Mouse (Mus musculus) embryo, embryonic 9.5 days (tissue): ENCODE measurements at regions not wholly inside any gene's neighbourhood (a gene's known extent, or its start where the extent isn't known, plus 50 kb on each side); places are given as distances from the start of the nearest gene placed in this dataset.
A peak's percentile ranks its signal among the peaks of the same experiment; 100 is the strongest.

Source experiments
- DNase-seq: peaks from one replicate; pipeline ENCODE4 v3.0.0-alpha.2; 2017; ENCODE audit errors: extremely low spot score

DNA sequence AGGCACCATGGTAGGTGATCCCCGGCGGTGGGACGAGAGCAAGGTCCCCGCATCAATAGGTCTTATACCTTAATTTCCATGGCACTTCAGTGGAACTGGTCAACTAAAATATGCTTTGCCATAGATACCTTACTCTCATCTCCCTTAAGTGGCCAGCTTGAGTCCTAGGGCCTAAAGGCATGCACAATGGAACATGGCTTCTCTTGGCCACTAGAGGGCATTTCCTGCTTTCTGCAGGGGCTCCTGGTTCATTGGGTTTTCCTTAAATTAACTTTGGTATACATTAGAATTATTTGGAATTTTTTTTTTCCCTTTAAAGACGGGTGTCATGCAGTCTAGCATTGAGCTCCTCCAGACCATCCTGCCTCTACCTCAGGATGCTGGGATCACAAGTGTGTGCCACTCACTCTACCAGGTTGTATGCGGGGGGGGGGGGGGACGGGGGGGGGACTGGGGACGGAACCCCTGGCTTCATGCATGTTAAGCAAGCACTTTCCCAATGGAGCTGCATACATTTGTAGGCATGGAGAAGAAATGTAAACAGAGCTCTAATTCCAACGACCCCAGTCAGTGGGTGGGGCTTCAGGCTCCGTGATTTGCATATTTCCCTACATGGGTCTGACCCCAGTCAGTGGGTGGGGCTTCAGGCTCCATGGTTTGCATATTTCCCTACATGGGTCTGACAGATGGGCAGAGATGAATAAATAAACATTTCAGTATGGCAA is 113.4 kb upstream of the Cpm start:
- DNase-seq, result peak; percentile 14

DNA sequence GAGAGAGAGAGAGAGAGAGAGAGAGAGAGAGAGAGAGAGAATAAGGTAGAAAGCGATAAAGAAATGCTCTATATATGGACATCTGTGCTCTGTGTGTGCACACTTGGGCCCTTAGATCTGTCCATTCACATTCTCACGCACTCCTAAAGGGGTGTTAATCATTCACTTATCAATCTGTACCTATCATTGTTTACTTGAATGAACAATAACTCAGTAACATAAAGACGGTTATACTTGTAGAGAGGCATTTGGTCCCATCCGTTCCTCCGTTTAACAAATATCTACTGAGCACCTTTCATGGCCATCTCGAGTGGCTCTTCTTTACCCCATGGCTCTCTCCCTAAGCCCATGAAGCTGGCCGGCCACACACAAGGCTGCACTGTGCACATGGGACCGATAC is 114.3 kb upstream of the Cpm start:
- no peak for DNase-seq

- no peak for DNase-seq
Measured at GRCm38 (mm10) chr10:117513925-117514546, 115.3 kb upstream of the Cpm start.

DNA sequence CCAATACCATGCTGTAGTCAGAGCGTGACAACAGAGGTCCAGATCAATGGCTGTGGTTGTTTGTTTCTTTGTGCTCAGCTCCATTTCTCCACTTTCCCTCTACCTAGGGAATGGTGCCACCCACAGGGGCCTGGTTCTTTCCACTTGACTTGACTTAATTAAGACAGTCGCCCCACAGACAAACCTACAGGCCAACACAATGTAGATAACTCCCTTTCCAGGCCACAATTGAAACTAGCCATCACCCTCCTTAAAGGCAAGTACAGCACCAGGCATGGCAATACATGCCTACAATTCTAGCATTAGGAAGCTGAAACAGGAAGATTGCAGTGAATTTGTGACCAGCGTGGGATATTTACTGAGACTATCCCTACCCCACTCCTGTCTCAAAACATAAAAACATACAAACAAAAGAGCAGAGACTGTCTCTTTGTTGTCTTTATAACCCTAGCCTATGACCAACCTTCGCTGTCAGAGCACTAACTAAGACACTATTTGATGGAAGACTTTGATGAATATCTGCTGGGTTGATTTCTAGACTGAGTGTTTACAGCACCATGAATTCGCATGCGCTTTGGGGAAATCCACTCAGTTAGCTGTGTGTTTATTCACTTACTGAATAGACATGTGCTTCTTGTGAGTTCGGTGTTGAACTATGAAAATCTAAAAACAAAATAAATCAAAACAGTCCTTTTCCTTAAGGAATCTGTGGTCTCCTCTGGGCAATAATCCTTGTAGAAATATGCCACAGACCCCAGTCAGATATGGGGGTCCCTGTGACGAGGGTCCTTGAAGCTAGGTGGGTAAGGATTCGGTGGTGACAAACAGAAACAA is 116.7 kb upstream of the Cpm start:
- no peak for DNase-seq

- no peak for DNase-seq
Measured at GRCm38 (mm10) chr10:117511483-117512406, 117.6 kb upstream of the Cpm start.

GRCm38 (mm10) chr10:117510529-117511482 is 118.5 kb upstream of the Cpm start:
- no peak for DNase-seq

- DNase-seq, result no peak
Measured at GRCm38 (mm10) chr10:117510224-117510486, 119.1 kb upstream of the Cpm start.

- no peak for DNase-seq
Measured at GRCm38 (mm10) chr10:117509431-117510223, 119.7 kb upstream of the Cpm start.

GRCm38 (mm10) chr10:117506252-117506992 is 122.9 kb upstream of the Cpm start:
- no peak for DNase-seq

- no peak for DNase-seq
Measured at GRCm38 (mm10) chr10:117505529-117505928, 123.8 kb upstream of the Cpm start.

DNA sequence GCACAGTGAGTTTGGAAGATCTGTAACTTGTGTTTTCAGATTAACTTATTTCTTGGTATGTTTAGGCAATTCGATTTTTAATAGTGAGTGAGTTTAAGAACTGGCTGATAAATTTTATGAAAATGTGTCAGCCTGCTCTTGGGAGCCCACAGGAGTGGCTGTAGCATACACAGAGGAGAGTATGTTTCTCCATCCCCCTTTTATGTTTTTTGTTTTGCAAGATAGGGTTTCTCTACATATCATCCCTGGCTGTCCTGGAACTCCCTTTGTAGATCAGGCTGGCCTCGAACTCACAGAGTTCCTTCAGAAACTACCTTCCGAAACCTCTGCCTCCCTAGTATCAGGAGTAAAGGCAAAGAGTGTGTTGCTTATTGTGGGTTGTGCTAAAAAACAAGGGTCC is 124.2 kb upstream of the Cpm start:
- no peak for DNase-seq

GRCm38 (mm10) chr10:117504267-117504902 is 124.6 kb upstream of the Cpsf6 start:
- no peak for DNase-seq

- DNase-seq, result no peak
Measured at GRCm38 (mm10) chr10:117503222-117504184, 123.7 kb upstream of the Cpsf6 start.

DNA sequence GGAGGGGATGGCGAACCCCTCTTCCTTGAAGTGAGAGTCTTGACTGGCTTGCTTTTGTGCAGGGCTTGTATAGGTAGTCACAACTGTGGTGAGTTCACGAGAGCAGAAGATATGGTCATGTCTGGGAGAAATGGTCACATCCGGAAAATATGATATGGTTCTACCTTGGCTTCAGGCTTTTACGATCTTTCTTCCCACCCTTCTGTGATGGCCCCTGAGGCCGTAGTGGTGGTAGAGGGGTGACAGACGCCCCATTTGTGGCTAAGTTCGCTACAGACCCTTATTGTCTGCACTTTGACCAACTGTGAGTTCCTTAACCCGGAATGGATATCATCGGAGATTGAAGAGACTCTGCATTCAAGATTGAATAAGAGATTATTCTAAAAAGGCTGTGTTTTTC is 122.9 kb upstream of the Cpsf6 start:
- DNase-seq, result no peak

DNA sequence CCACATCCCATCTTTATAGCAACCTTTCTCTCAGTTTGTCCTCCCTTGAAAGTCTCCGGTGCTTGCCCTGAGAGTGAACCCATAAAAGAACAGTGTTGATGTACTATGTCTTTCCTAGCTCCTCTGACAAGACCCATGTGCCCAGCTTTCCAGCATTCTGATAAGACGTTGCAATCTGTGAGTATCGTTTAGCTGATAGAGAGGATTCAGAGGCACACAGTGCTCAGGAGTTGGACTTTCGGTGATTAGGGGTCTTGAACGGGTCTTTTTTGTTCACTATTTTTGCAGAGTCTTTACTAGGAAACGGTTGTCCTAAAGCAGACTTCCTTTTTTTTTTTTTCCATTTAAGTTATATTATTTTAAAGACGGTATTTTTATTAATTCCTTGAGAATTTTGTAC is 122.3 kb upstream of the Cpsf6 start:
- no peak for DNase-seq

DNA sequence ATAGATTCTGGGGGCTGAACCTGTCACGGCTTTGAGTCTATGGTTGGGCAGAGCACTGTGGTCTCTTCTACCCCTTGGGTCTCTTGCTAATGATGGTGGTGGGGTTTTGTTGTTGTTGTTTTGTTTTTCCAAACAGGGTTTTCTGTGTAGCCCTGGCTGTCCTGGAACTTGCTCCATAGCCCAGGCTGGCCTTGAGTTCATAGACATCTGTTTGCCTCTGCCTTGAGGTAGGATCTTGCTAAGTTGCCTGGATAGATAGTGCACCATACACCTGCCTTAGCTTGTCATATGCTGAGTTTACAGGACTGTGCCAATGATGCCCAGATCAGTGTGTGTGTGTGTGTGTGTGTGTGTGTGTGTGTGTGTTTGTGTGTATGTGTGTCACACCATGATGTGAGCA is 121.6 kb upstream of the Cpsf6 start:
- no peak for DNase-seq

- DNase-seq, result no peak
Measured at GRCm38 (mm10) chr10:117500457-117501108, 120.8 kb upstream of the Cpsf6 start.
